Mouse (Mus musculus) megakaryocyte progenitor cell, adult 5-6 weeks (primary cell): ENCODE data around the gene Elf1. TPM values are rescaled to one million over a fixed set of nuclear protein-coding genes. Genes with fewer than 3 reads are reported as not detected.

Source experiments
- ATAC-seq: replicated peaks from 2 replicates; pipeline ENCODE4 v1.8.0; 2016; ENCODE audit warnings: mild to moderate bottlenecking, moderate TSS enrichment, inconsistent platforms; ENCODE audit not compliant: poor library complexity
- total RNA-seq, 2 experiments: library from RNA; stranded (forward) in 1 of 2; stranded (reverse) in 1 of 2; fragments of 157-497, 149-512 nt in 1 of 2; fragments of 200-1000 nt in 1 of 2; gene quantifications; 2 replicates each; pipeline versions ENCODE4 v1.2.3 to v1.2.4; 2015 to 2017

Gene Elf1
- total RNA-seq, 2 experiments from 2014 or later = 98.3 to 178 TPM

DNA sequence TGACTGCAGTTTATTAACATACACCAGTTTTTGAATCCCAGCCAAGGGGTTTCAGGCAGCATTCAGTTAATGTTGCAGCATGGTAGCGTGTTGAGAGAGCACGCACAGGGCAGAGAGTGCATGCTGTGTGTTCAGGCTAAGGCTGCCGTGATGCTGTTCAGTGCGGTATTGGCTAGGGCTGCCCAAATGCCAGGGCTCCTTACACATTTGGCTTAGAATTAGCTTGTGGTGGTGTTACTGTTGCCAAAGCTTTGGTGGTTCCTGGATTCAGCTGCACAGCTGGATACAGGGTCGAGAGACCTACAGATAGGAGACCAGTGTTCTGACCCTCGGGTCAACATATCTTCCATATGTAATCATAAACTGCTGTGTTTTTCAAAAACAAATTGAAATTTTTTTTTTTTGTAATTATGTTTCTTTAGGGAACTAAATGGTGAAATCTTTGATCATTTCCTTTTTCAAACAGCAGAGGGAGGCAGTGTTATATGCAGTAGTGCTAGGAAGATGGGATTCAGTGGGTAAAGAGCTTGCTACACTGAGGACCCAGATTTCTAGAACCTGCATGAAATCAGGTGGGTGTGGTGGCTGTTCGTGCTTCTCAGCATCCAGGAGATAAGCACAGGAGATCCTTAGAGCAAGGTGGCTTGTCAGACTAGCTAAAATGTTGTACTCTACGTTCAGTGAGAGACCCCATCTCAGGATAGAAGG is 136.3 kb downstream of the Elf1 start:
- peak; percentile 54; the same call in 1 of the 2 replicates for ATAC-seq

DNA sequence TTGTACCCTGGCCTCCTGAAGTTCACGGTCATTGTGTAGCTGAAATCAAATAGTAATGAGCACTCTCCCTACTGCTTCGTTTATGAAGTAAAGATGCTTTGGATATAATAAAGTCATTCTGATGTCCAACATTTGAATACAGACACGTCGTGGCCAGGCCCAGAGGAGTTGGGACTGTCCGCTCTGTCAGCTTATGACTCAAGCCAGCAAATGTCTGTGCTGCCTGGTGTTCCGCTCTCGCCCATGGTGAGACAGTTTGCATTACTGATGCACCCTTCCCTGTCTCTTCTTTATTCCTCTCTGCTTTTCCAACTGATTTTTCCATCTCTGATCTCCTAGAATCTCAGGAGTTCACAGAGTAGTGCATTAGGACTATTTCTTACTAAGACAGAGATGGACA is 138.8 kb downstream of the Elf1 start:
- ATAC-seq = no peak

DNA sequence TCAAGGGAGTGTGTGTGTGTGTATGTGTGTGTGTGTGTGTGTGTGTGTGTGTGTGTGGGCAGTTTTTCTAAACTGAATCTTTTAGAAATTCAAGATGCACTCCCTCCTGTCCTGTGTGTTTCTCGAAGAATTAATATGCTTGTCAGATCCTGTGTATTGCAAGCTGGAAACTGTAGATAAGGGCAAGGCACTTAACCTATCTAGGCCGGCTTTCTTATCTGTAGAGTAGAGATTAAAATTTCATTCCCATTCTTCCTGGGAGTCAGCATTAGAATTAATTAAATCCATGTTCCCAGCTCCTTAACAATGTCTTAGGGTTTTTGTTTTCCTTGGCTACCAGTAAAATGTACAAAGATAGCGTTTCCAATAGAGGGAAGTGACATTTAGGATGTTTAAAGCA is 140.1 kb downstream of the Elf1 start:
- ATAC-seq = peak; percentile 46

Other genes starting within 250 kb of the Elf1 start
- not detected in 2 replicates for gene Zfp957, start 233.8 kb upstream of the Elf1 start, total RNA-seq (2015)
- not detected in 2 replicates for gene Zfp957, start 233.8 kb upstream of the Elf1 start, total RNA-seq (2017)
- gene Rgcc, start 179.5 kb upstream of the Elf1 start, total RNA-seq (2015) = 183 and 199 TPM in 2 replicates
- gene Rgcc, start 179.5 kb upstream of the Elf1 start, total RNA-seq (2017) = 212 and 243 TPM in 2 replicates
- 65.7 and 71.2 TPM in 2 replicates for gene Naa16, start 90.4 kb upstream of the Elf1 start, total RNA-seq (2015)
- 30.7 and 49.9 TPM in 2 replicates for gene Naa16, start 90.4 kb upstream of the Elf1 start, total RNA-seq (2017)
- 15.4 and 19.5 TPM in 2 replicates for gene Mtrf1, start 83.4 kb upstream of the Elf1 start, total RNA-seq (2015)
- gene Mtrf1, start 83.4 kb upstream of the Elf1 start, total RNA-seq (2017) = 23.7 and 24.7 TPM in 2 replicates
- gene Kbtbd7, start 54.7 kb upstream of the Elf1 start, total RNA-seq (2015) = 15.7 and 16.9 TPM in 2 replicates
- gene Kbtbd7, start 54.7 kb upstream of the Elf1 start, total RNA-seq (2017) = 14.3 and 14.9 TPM in 2 replicates
- 4.7 and 5.7 TPM in 2 replicates for gene Kbtbd6, start 29.4 kb upstream of the Elf1 start, total RNA-seq (2015)
- gene Kbtbd6, start 29.4 kb upstream of the Elf1 start, total RNA-seq (2017) = 5.1 and 6.6 TPM in 2 replicates
- 33.6 and 34.2 TPM in 2 replicates for gene Wbp4, start 326 bp downstream of the Elf1 start, total RNA-seq (2015)
- 50.2 and 84.2 TPM in 2 replicates for gene Wbp4, start 326 bp downstream of the Elf1 start, total RNA-seq (2017)
- 103 and 124 TPM in 2 replicates for gene Sugt1, start 106.5 kb downstream of the Elf1 start, total RNA-seq (2015)
- gene Sugt1, start 106.5 kb downstream of the Elf1 start, total RNA-seq (2017) = 125 and 134 TPM in 2 replicates
- gene Cnmd, start 181.0 kb downstream of the Elf1 start, total RNA-seq (2015) = 1.5 and 2.4 TPM in 2 replicates
- 0.29 and 1.5 TPM in 2 replicates for gene Cnmd, start 181.0 kb downstream of the Elf1 start, total RNA-seq (2017)